17 mouse cellular contexts compared by ENCODE assay signal in genomic region chr13:90300481-90300880, GRCm38 (mm10).
DNase-seq lines count a peak whose midpoint lies in the region.
"Had no signal": no experiment of that assay in that cellular context is flagged by ENCODE, and none has a peak within 500 bp of the region (broad histone marks: within the 10 kb centered on the region; RNA-seq: fewer than 3 reads in every experiment).

No protein-coding gene starts in this region.

- no peak overlapping the region for H3K4me3 ChIP-seq in heart, embryonic 10.5 days
- H3K4me3 ChIP-seq: heart, embryonic 13.5 days had no signal

- 64% methylated on average over 3 of the region's 3 CpGs for WGBS in heart, embryonic 10.5 days

- no peaks in the 10 kb centered on the region for H3K4me1 ChIP-seq in heart, embryonic 10.5 days
- H3K4me1 ChIP-seq: heart, embryonic 13.5 days had no signal

- DNase-seq in heart, adult 18-20 months, result peak; percentile 12
- no peak for DNase-seq in heart, embryonic 10.5 days (ENCODE audit: low spot score)
- DNase-seq in ovary, postnatal 14 days (ENCODE audit: low spot score), result peak; percentile 3
- DNase-seq in ovary, postnatal 36 days (ENCODE audit: low spot score), result no peak
- DNase-seq in adipocyte (ENCODE audit: low spot score), result peak; percentile 87
- DNase-seq in cerebellum, adult 8-10 months, result no peak
- DNase-seq: adrenal gland, postnatal 14 days; cerebellum, adult 11-12 months; cerebellum, adult 9-10 months; cerebellum, postnatal 14 days; forebrain, postnatal 0 days; gastrocnemius, postnatal 14 days; heart, adult 11 months; heart, postnatal 4 days had no signal

- H3K36me3 ChIP-seq in heart, embryonic 10.5 days, result no peaks in the 10 kb centered on the region
- H3K36me3 ChIP-seq: heart, embryonic 13.5 days had no signal

- no peaks in the 10 kb centered on the region for H3K27me3 ChIP-seq in heart, embryonic 10.5 days (ENCODE audit: insufficient read depth, poor library complexity, severe bottlenecking)
- H3K27me3 ChIP-seq: heart, embryonic 13.5 days had no signal

- H3K27ac ChIP-seq in heart, embryonic 10.5 days, result no peak overlapping the region
- H3K27ac ChIP-seq: heart, embryonic 13.5 days; hindbrain, embryonic 14.5 days; hindbrain, postnatal 0 days had no signal

- no peaks in the 10 kb centered on the region for H3K9me3 ChIP-seq in heart, embryonic 10.5 days
- H3K9me3 ChIP-seq: heart, embryonic 13.5 days had no signal

Comparison
In these comparisons a context has a peak if more than half of its experiments do, and no peak if none do; other contexts are left out.
1. DNase-seq: peak in heart, adult 18-20 months (2 of 2), ovary, postnatal 14 days (single experiment) and adipocyte (single experiment); none in heart, embryonic 10.5 days (single experiment), ovary, postnatal 36 days (single experiment) and cerebellum, adult 8-10 months (single experiment).